Comparison of ENCODE assay signal across 10 mouse cellular contexts in the genomic region with DNA sequence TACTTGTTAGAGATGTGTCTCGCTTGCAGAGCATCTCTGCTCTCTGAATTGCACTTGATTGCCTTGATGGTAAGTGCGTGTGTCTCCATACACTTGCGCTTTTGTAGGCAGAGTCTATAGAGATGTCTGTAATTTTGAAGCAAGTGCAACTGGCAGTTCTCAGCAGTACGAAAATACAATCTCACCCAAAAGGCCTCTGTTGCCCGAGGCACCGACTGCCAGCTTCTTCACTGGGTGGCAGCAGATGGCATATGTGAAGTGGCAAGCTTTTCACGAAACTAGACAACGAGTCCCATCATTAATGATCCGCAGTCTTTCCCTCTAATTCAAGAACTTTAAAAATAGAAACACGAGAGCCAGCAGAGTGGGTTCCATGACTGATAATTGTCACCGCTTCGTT. TPM values are rescaled to one million over a fixed set of nuclear protein-coding genes. Genes with fewer than 3 reads are reported as not detected.
DNase-seq lines count a peak whose midpoint lies in the region; ATAC-seq lines count a peak whose summit lies in the region.
"Had no signal": no experiment of that assay in that cellular context is flagged by ENCODE, and none has a peak within 500 bp of the region (broad histone marks: within the 10 kb centered on the region; RNA-seq: fewer than 3 reads in every experiment).

No protein-coding gene starts in this region.

- no peaks in the 10 kb centered on the region for H3K9me3 ChIP-seq in neural tube, embryonic 13.5 days
- H3K9me3 ChIP-seq: lung, embryonic 15.5 days had no signal

- DNase-seq in neural tube, embryonic 10.5 days (ENCODE audit: extremely low spot score, low spot score): no peak
- DNase-seq in cerebellum, postnatal 14 days: peak; percentile 67 to 75
- peak; percentile 61 to 81 for DNase-seq in layer of hippocampus, postnatal 14 days (ENCODE audit: low spot score in 2 of 2)
- DNase-seq in telencephalon, adult 2 months (ENCODE audit: low read depth, low spot score): peak; percentile 52
- no peak for DNase-seq in spleen, postnatal 14 days (ENCODE audit: low spot score in 2 of 2)
- DNase-seq in lung, adult 18-20 months: no peak

- H3K4me2 ChIP-seq in neural tube, embryonic 13.5 days: no peak overlapping the region
- H3K4me2 ChIP-seq: heart, embryonic 11.5 days; lung, embryonic 15.5 days had no signal

- peaks cover 51% of the 10 kb centered on the region for H3K4me1 ChIP-seq in neural tube, embryonic 13.5 days (replicated peaks)
- H3K4me1 ChIP-seq: lung, embryonic 15.5 days had no signal

- no peaks in the 10 kb centered on the region for H3K27me3 ChIP-seq in neural tube, embryonic 13.5 days
- H3K27me3 ChIP-seq: lung, embryonic 15.5 days had no signal

- 51% methylated on average over 12 of the region's 12 CpGs for WGBS in neural tube, embryonic 13.5 days

- H3K27ac ChIP-seq in neural tube, embryonic 13.5 days (replicated peaks): peak overlapping the region; percentile 6
- H3K27ac ChIP-seq: lung, embryonic 15.5 days had no signal

- no peaks in the 10 kb centered on the region for H3K36me3 ChIP-seq in neural tube, embryonic 13.5 days
- H3K36me3 ChIP-seq: lung, embryonic 15.5 days had no signal

- no peak overlapping the region for H3K9ac ChIP-seq in neural tube, embryonic 13.5 days
- H3K9ac ChIP-seq: lung, embryonic 15.5 days had no signal

- no peak overlapping the region for H3K4me3 ChIP-seq in neural tube, embryonic 13.5 days
- H3K4me3 ChIP-seq: lung, embryonic 15.5 days had no signal

- ATAC-seq in neural tube, embryonic 13.5 days (ENCODE audit: low read depth): no peak
- ATAC-seq: inflammation-experienced regulatory T-cells, adult 6 months had no signal

RNA-seq across cellular contexts. Expression of gene Ppm1h, which starts 37.3 kb away (rescaled TPM):
- polyA plus RNA-seq in neural tube, embryonic 13.5 days (2015; fragmentation: Nextera tagmentation; extraction: Ambion mirVana): 29.7 and 33.4 TPM in 2 replicates
- 10 to 100 TPM; 73.7 to 78.3 TPM for total RNA-seq in layer of hippocampus, postnatal 14 days (2021)

Comparison
In these comparisons a context has a peak if more than half of its experiments do, and no peak if none do; other contexts are left out.
1. DNase-seq: peak in cerebellum, postnatal 14 days (2 of 2), layer of hippocampus, postnatal 14 days (2 of 2) and telencephalon, adult 2 months (single experiment); none in neural tube, embryonic 10.5 days (single experiment), spleen, postnatal 14 days (0 of 2) and lung, adult 18-20 months (0 of 2).